Mouse (Mus musculus) lung, adult 18-20 months (tissue): ENCODE results near the gene Map4k2.
A peak's percentile ranks its signal among the peaks of the same experiment; 100 is the strongest.

Source experiments
- DNase-seq, 2 experiments: peaks; one replicate each; pipeline ENCODE4 v3.0.0; 2022; ENCODE audit warnings: mixed read lengths in 2 of 2

Gene Map4k2

GRCm38 (mm10) chr19:6347615-6348014, 6.7 kb downstream of the Map4k2 start:
- no peak for DNase-seq

GRCm38 (mm10) chr19:6348717-6349116, 7.8 kb downstream of the Map4k2 start:
- no peak for DNase-seq

- peak in 1 of 2 experiments; percentile 30 for DNase-seq
Observed at GRCm38 (mm10) chr19:6349215-6349983, 8.5 kb downstream of the Map4k2 start.

DNA sequence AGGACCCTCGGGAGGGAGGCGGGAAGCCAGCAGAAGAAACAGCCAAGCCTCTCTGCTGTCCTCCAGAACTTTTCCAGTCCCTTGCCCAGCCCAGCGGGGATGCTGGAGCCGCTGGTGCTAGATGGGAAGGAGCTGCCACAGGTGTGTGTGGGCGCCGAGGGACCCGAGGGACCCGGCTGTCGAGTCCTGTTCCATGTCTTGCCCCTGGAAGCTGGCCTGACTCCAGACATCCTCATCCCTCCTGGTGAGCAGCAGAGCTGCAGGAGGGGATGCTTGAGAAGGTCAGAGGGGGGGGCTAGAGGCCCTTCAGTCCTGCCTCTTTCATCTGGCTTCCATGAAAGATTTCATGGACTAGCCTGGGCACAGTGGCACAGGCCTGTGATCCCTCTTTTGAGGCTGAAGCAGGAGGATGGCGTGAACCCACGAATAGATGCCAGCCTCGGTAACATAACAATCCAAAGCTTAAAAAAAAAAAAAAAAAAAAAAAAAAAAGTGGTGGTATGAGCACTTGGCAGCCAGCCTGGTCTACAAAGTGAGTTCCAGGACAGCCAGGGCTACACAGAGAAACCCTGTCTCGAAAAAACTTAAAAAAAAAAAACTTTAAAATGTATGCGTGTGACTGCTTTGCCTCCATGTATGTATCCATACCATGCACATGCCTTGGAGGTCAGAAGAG, 10.6 kb downstream of the Map4k2 start:
- DNase-seq = no peak

GRCm38 (mm10) chr19:6352107-6352505, 11.2 kb downstream of the Map4k2 start:
- no peak for DNase-seq

- no peak for DNase-seq
Observed at GRCm38 (mm10) chr19:6354030-6354429, 13.1 kb downstream of the Map4k2 start.

- no peak for DNase-seq
Observed at GRCm38 (mm10) chr19:6361291-6361690, 20.4 kb downstream of the Map4k2 start.

GRCm38 (mm10) chr19:6363091-6363410, 22.1 kb downstream of the Map4k2 start:
- no peak for DNase-seq

DNA sequence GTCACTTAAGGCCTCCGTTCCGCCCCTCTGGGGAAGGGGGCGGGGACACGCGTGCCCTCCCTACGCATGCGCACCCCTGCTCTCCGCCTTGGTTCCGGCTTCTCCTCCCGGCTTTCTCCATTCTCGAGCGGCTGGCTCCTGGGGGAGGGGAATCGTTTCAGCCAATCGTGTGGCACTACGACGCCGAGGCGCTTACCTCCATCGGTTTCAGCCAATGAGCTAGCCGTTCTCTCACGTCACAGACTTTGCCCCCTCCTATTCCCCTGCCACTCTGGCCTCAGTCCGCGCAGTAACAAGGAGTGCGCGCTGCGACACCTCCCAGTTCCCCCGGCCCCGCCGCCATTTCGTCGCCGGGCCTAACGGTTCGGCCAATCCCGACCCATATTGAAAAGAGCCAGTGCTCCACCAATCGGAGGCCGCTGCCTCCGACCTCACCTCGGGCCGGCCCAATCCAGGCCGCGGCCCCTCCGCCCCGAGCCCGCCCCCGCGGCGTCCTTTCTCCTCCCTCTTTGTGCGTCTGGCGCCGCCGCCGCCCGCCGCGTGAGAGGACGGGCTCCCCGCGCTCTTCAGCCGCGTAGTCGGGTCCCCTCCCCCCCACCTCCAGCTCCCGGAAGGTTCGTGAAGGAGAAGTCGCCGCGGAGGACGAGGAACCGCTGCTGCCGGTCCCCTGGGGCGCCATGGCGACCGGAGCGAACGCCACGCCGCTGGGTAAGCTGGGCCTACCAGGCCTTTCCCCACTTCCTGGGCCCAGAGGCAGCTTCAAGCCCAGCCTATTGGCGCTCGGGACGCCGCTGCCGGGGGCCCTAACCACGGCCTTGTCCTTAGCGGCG, 22.7 kb downstream of the Map4k2 start, which contains the start of gene Sf1:
Gene Sf1, plus strand, starts transcription at position 280 of the 830 bp plus-strand sequence.
- DNase-seq = peak; percentile 100

GRCm38 (mm10) chr19:6364317-6364725, 23.4 kb downstream of the Map4k2 start:
- peak; percentile 92 to 95 for DNase-seq

- DNase-seq = no peak
Observed at GRCm38 (mm10) chr19:6364842-6365241, 23.9 kb downstream of the Map4k2 start.

GRCm38 (mm10) chr19:6370175-6370574, 29.2 kb downstream of the Map4k2 start:
- DNase-seq = no peak

- no peak for DNase-seq
Observed at GRCm38 (mm10) chr19:6372433-6372832, 31.5 kb downstream of the Map4k2 start.

DNA sequence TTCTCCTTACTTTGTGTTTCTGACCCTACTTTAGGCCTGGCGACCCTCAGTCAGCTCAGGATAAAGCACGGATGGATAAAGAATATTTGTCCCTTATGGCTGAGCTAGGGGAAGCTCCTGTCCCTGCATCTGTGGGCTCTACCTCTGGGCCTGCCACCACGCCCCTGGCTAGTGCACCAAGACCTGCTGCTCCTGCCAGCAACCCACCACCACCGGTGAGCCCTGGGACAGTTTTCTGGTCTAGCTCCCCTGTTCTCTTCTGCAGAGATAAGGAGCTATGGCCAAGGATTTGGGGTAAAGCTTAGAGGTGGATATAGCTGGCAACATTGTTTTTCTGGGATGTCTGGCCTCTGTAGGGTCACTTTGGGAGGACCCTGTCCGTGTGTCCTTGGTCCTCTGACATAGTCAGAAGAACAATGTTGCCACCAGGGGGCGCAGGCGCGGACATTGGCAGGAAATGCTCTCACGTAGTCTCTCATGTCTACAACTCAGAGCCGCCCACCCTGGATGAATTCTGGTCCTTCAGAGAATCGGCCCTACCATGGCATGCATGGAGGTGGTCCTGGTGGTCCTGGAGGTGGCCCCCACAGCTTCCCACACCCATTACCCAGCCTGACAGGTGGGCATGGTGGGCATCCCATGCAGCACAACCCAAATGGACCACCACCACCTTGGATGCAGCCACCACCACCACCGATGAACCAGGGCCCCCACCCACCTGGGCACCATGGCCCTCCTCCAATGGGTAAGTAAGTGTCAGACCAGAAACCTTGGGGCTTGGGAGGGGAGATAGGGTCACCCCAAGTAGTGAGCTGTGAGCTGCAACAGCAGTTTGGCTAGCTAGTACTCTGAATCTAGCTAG, 32.8 kb downstream of the Map4k2 start:
- DNase-seq = peak; percentile 69 to 82

DNA sequence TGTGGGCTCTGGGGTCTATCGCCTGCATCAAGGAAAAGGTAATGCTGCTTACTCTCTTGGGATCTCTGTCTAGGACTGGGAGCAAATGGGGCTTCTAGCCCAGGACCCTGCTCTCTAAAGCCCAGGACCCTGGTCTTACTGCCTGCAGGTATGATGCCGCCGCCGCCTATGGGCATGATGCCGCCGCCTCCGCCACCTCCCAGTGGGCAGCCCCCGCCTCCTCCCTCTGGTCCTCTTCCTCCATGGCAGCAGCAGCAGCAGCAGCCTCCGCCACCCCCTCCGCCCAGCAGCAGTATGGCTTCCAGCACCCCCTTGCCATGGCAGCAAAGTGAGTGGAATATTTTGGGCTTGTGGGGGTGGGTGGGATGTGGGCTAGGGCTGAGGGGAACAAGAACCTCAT, 33.6 kb downstream of the Map4k2 start:
- DNase-seq = no peak

DNA sequence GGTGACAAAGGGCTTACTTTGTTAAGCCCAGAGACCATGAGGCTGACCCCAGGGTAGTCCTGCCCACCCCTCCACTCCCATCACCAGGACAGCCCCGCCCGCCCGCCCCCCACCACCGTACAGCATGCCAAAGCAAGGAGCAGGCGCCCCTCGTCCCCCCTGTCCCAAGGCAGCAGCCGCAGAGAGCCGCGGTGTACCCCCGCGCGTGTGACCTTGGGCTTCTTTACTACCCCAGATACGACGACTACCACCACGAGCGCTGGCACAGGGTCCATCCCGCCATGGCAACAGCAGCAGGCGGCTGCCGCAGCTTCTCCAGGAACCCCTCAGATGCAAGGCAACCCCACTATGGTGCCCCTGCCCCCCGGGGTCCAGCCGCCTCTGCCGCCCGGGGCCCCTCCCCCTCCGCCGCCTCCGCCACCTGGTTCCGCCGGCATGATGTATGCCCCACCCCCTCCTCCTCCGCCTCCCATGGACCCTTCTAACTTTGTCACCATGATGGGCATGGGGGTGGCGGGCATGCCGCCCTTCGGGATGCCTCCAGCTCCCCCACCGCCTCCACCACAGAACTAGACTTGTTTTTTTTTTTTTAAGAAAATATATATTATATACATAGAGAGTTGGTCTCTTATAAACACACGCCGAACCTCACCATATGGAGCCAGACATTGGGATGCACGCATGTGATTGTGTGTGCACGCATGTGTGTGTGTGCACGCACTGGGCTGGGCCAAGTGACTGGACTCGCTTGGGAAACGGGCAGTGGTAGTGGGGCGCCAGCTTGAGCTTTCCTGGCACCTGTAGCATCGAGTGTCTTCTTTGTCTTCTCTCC, 34.7 kb downstream of the Map4k2 start:
- no peak for DNase-seq

- DNase-seq = no peak
Observed at GRCm38 (mm10) chr19:6376255-6376564, 35.3 kb downstream of the Map4k2 start.

GRCm38 (mm10) chr19:6376643-6377042, 35.7 kb downstream of the Map4k2 start:
- DNase-seq = no peak

- DNase-seq = no peak
Observed at GRCm38 (mm10) chr19:6377327-6378040, 36.5 kb downstream of the Map4k2 start.

GRCm38 (mm10) chr19:6380411-6381166, 39.7 kb downstream of the Map4k2 start:
- DNase-seq = no peak
